Mouse (Mus musculus) midbrain, embryonic 11.5 days (tissue): Measurements from ENCODE around the gene Cd300ld5. TPM values are rescaled to one million over a fixed set of nuclear protein-coding genes. Genes with fewer than 3 reads are reported as not detected.
A peak's percentile ranks its signal among the peaks of the same experiment; 100 is the strongest.

Experiments
- ATAC-seq: fragments of 200-750 bp; cut with Nextera tagmentation; 2 replicates; pipeline ENCODE4 v1.8.0; 2017; ENCODE audit warnings: moderate TSS enrichment, moderate library complexity; ENCODE audit not compliant: low FRiP score
- DNase-seq: peaks from one replicate; pipeline ENCODE4 v3.0.0; 2015; ENCODE audit warnings: low spot score; ENCODE audit errors: missing footprints
- H3K27ac ChIP-seq: fragments of 300-500 bp; sonication (generic); 2 replicates; pipeline ENCODE4 v1.5.1; 2014; ENCODE audit warnings: low read depth, low read length
- H3K27me3 ChIP-seq: fragments of 300-500 bp; sonication (generic); 2 replicates; pipeline ENCODE4 v1.6.1; 2014; ENCODE audit warnings: mild to moderate bottlenecking, low read length, moderate library complexity, mixed read lengths; ENCODE audit not compliant: control insufficient read depth, insufficient read depth
- H3K36me3 ChIP-seq: fragments of 300-500 bp; sonication (generic); 2 replicates; pipeline ENCODE4 v1.6.1; 2014; ENCODE audit warnings: mild to moderate bottlenecking, low read length, moderate library complexity, mixed read lengths; ENCODE audit not compliant: control insufficient read depth, insufficient read depth
- H3K4me1 ChIP-seq: fragments of 300-500 bp; sonication (generic); 2 replicates; pipeline ENCODE4 v1.6.1; 2014; ENCODE audit warnings: low read length; ENCODE audit not compliant: control insufficient read depth, insufficient read depth
- H3K4me2 ChIP-seq: fragments of 300-500 bp; sonication (generic); 2 replicates; pipeline ENCODE4 v1.6.1; 2014; ENCODE audit warnings: mild to moderate bottlenecking, moderate library complexity
- H3K4me3 ChIP-seq: fragments of 300-500 bp; sonication (generic); 2 replicates; pipeline ENCODE4 v1.5.1; 2014; ENCODE audit warnings: low read depth, low read length
- H3K9ac ChIP-seq: fragments of 300-500 bp; sonication (generic); 2 replicates; pipeline ENCODE4 v1.6.1; 2014; ENCODE audit warnings: low read length
- H3K9me3 ChIP-seq: fragments of 300-500 bp; sonication (generic); 2 replicates; pipeline ENCODE4 v1.6.1; 2016; ENCODE audit warnings: low read length; ENCODE audit not compliant: control insufficient read depth
- WGBS: fragments of 180-500 bp; shearing (Covaris S2); extraction: QIAGEN DNeasy Blood & Tissue Kit; methylation state at CpG from one replicate; pipeline ENCODE4 v1.1.7; 2014; 5-methylcytosine and 5-hydroxymethylcytosine counted together
- polyA plus RNA-seq: library from polyadenylated mRNA; unstranded; fragments of >200 nt; fragmentation: Nextera tagmentation; extraction: Ambion mirVana; gene quantifications from 2 replicates; pipeline ENCODE4 v1.2.1, GENCODE M21; 2014

The Cd300ld5 gene
- polyA plus RNA-seq, 1 experiment from 2014 or later = not detected

DNA sequence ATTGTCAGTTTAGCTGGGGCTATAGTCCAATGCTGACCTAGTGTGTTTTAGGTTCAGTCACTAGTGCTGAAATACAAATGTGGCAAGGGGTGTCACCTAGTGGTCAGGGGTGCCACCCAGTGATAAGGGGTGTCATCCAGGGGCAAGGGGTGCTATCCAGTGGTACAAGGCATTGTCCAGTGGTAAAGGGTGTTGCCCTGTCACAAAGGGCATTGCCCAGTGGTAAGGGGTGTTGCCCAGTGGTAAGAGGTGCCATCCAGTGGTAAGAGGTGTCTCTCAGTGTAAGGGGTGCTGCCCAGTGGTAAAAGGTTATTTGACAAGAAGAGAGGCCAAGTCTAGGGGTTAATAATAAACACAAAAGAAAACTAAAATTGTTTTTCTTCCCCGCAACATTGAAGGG, 39.9 kb upstream of the Cd300ld5 start:
- 85% methylated on average over 1 of the region's 1 CpGs for WGBS
- Histone ChIP-seq H3K9ac (no peak overlapping the region), H3K36me3 (no peaks in the 10 kb centered on the region), H3K27ac (no peak overlapping the region), H3K4me2 (no peak overlapping the region), H3K4me3 (no peak overlapping the region), H3K9me3 (no peaks in the 10 kb centered on the region), H3K4me1 (no peaks in the 10 kb centered on the region), H3K27me3 (peaks cover 3% of the 10 kb centered on the region)
- ATAC-seq = no peak
- DNase-seq = no peak

DNA sequence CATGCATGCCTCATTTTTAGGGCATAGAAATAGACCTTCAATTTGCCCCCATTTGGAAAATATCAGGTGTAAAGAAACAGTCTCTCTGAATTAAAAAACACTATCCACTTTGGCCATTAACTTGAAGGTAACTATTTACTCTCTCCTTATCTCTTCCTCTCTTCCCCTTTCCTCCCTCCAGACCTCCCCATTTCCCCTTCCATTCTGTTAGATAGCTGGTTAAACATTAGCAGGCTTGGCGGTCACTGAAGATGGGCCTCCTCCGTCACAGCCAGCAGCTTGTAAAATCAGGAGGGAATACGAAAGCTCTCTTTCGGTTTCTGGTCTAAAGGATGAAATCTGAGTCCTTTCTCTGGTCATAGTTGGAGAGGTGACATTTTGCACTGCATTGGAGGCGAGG, 38.3 kb upstream of the Cd300ld5 start:
- no peak overlapping the region for H3K27ac ChIP-seq
- ATAC-seq (no peak), DNase-seq (no peak)
- 79% methylated on average over 5 of the region's 5 CpGs for WGBS
- H3K36me3 ChIP-seq = no peaks in the 10 kb centered on the region
- H3K4me2 ChIP-seq = no peak overlapping the region
- no peak overlapping the region for H3K4me3 ChIP-seq
- H3K27me3 ChIP-seq = peaks cover 3% of the 10 kb centered on the region
- no peak overlapping the region for H3K9ac ChIP-seq
- H3K9me3 ChIP-seq = no peaks in the 10 kb centered on the region
- H3K4me1 ChIP-seq = peaks cover 11% of the 10 kb centered on the region

DNA sequence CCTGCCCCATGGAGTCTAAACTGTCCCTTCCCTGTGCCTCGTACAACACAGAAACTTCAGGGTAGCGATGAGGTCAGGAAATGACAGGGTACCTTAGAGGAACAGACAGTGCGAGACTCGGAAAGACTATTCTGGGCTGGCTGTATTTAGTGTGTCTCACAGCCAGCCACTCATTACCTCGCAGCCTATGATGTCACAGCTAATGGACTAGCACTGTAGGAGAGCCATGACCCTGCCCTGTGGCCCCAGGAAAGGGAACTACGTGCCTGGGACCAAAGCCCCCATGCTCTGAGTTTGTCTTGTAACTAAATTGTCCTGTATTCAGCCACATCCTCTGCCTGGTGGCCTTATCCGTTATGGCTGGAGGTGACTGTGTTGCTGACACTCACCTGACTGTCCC, 37.8 kb upstream of the Cd300ld5 start:
- Histone ChIP-seq H3K36me3 (no peaks in the 10 kb centered on the region), H3K4me3 (no peak overlapping the region), H3K9ac (no peak overlapping the region), H3K4me1 (peaks cover 14% of the 10 kb centered on the region), H3K27ac (no peak overlapping the region), H3K4me2 (no peak overlapping the region), H3K27me3 (peaks cover 3% of the 10 kb centered on the region), H3K9me3 (no peaks in the 10 kb centered on the region)
- ATAC-seq = no peak
- DNase-seq = no peak
- 84% methylated on average over 7 of the region's 7 CpGs for WGBS

- Histone ChIP-seq H3K4me3 (no peak overlapping the region), H3K4me1 (peaks cover 14% of the 10 kb centered on the region), H3K9me3 (no peaks in the 10 kb centered on the region), H3K4me2 (no peak overlapping the region), H3K27ac (no peak overlapping the region), H3K9ac (no peak overlapping the region), H3K27me3 (peaks cover 12% of the 10 kb centered on the region), H3K36me3 (no peaks in the 10 kb centered on the region)
- WGBS = 69% methylated on average over 5 of the region's 5 CpGs
- DNase-seq = no peak
- no peak for ATAC-seq
Observed at GRCm38 (mm10) chr11:115073002-115073401, 35.4 kb upstream of the Cd300ld5 start.

GRCm38 (mm10) chr11:115071631-115072294, 34.2 kb upstream of the Cd300ld5 start:
- H3K27ac ChIP-seq = no peak overlapping the region
- no peaks in the 10 kb centered on the region for H3K36me3 ChIP-seq
- peaks cover 14% of the 10 kb centered on the region for H3K4me1 ChIP-seq
- no peaks in the 10 kb centered on the region for H3K9me3 ChIP-seq
- H3K27me3 ChIP-seq = peaks cover 15% of the 10 kb centered on the region
- no peak for ATAC-seq
- H3K4me3 ChIP-seq = no peak overlapping the region
- 19% methylated on average over 14 of the region's 14 CpGs for WGBS
- peak overlapping the region; percentile 24; the same call in 1 of the 2 replicates for H3K4me2 ChIP-seq
- H3K9ac ChIP-seq = no peak overlapping the region
- peak; percentile 90 for DNase-seq

DNA sequence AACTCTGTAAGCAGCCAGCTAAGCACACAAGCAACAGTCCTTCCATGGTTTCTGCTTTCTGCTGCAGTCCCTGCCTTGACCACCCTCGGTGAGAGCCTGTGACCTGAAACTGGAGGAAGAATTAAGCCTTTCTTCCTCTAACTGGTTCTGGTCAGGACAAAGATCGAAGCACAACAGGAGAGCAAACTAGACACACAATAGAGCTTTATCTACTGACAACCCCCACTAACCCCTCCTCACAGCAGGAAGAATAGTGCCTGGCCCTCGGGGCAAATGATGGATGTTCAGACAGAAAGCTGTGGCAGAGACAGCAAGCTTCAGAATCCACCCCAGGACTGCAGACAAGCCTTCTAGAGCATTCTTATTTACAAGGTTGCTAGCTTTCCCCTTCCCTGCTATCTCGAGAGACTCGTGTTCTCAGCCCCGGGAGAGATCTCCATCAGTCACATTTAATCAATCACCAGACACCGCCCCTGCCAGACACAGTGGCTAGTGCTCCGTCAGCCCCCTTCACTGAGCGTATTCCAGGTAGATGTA, 33.5 kb upstream of the Cd300ld5 start:
- H3K4me1 ChIP-seq = peaks cover 14% of the 10 kb centered on the region
- H3K4me2 ChIP-seq = peak overlapping the region; percentile 24; the same call in 1 of the 2 replicates
- H3K9ac ChIP-seq = no peak overlapping the region
- H3K9me3 ChIP-seq = no peaks in the 10 kb centered on the region
- WGBS = 11% methylated on average over 9 of the region's 9 CpGs
- H3K27me3 ChIP-seq = peaks cover 15% of the 10 kb centered on the region
- no peaks in the 10 kb centered on the region for H3K36me3 ChIP-seq
- H3K4me3 ChIP-seq = no peak overlapping the region
- DNase-seq (peak; percentile 91), ATAC-seq (peak; percentile 52; the same call in 1 of the 2 replicates)
- H3K27ac ChIP-seq = no peak overlapping the region

DNA sequence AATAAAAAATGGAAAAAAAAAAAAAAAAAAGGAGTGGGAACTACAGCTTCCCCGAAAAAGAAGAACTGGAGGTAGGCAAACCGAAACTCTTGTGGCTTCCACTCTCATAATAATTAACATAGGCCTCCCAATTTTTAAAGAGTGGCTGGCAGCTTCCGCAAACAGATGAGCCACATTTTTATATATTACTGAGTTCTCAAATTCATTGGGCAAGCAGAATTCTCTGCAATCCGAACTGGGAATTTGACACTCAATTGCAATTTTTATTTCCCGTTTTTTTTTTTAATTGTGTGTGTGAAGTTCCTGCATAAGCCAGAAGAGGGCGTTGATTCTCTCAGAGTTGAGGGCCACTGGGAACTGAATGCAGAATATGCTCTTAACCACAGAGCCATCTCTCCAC, 29.2 kb upstream of the Cd300ld5 start:
- 73% methylated on average over 6 of the region's 6 CpGs for WGBS
- Histone ChIP-seq H3K9ac (no peak overlapping the region), H3K4me2 (no peak overlapping the region), H3K27me3 (peaks cover 13% of the 10 kb centered on the region; the same call in 1 of the 2 replicates), H3K36me3 (no peaks in the 10 kb centered on the region), H3K4me3 (no peak overlapping the region), H3K9me3 (no peaks in the 10 kb centered on the region), H3K27ac (no peak overlapping the region), H3K4me1 (peaks cover 13% of the 10 kb centered on the region)
- ATAC-seq (no peak), DNase-seq (no peak)

- H3K4me2 ChIP-seq = no peak within 1 kb of the TSS
- H3K27me3 ChIP-seq = no peaks in the 10 kb centered on the region
- DNase-seq = no peak
- 44% methylated on average over 5 of the region's 5 CpGs for WGBS
- H3K36me3 ChIP-seq = no peaks in the 10 kb centered on the region
- H3K9ac ChIP-seq = no peak within 1 kb of the TSS
- no peak within 1 kb of the TSS for H3K27ac ChIP-seq
- no peak for ATAC-seq
- no peaks in the 10 kb centered on the region for H3K9me3 ChIP-seq
- no peak within 1 kb of the TSS for H3K4me3 ChIP-seq
- H3K4me1 ChIP-seq = peaks cover 2% of the 10 kb centered on the region; the same call in 1 of the 2 replicates
Observed at GRCm38 (mm10) chr11:115062077-115062476, 24.5 kb upstream of the Cd300ld5 start, which contains the start of gene Cd300e. Cd300e (minus strand) TSS chr11:115062177.

- WGBS = 87% methylated on average over 2 of the region's 2 CpGs
Observed at GRCm38 (mm10) chr11:115059797-115060196, 22.2 kb upstream of the Cd300ld5 start.

More at GRCm38 (mm10) chr11:115059797-115060196, 22.2 kb upstream of the Cd300ld5 start:
- ATAC-seq (no peak), DNase-seq (no peak)
- Histone ChIP-seq H3K4me1 (peaks cover 2% of the 10 kb centered on the region; the same call in 1 of the 2 replicates), H3K27ac (no peak overlapping the region), H3K9me3 (no peaks in the 10 kb centered on the region), H3K27me3 (no peaks in the 10 kb centered on the region), H3K36me3 (no peaks in the 10 kb centered on the region), H3K4me2 (no peak overlapping the region), H3K9ac (no peak overlapping the region), H3K4me3 (no peak overlapping the region)
